Mouse (Mus musculus): ENCODE measurements around the gene Cyp3a13.
"Not testable (repeated sequence)": the region's sequence is repeated elsewhere in the genome, so short reads cannot be mapped to it uniquely, and the experiment has no call there.

The Cyp3a13 gene

GRCm38 (mm10) chr5:137871644-137872380 lies 49.6 kb downstream of the Cyp3a13 start, which contains the start of gene Pilrb2:
Gene Pilrb2, minus strand, starts transcription at chr5:137871815.
- DNase-seq: not testable (repeated sequence)

- not testable (repeated sequence) for DNase-seq
These were observed 52.8 kb downstream of the Cyp3a13 start for GRCm38 (mm10) chr5:137868600-137868999.

DNA sequence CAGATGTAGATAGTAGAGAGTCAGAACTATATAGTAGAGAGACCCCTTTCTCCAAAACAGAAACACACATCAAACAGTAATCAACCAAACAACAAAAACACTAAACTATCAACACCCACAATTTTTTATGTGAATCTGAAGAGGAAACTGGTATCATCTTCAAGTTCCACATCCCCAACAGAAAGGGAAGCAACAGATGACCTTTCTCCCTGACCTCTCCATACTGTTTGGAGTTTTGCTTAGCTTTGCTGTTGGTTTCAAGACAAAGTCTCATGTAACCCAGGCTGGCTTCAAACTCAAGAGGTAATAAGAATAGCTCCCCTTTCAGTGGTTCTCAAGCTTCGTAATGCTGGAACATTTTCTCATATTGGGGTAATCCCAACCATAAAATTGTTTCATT lies 57.4 kb downstream of the Cyp3a13 start:
- not testable (repeated sequence) for DNase-seq

DNA sequence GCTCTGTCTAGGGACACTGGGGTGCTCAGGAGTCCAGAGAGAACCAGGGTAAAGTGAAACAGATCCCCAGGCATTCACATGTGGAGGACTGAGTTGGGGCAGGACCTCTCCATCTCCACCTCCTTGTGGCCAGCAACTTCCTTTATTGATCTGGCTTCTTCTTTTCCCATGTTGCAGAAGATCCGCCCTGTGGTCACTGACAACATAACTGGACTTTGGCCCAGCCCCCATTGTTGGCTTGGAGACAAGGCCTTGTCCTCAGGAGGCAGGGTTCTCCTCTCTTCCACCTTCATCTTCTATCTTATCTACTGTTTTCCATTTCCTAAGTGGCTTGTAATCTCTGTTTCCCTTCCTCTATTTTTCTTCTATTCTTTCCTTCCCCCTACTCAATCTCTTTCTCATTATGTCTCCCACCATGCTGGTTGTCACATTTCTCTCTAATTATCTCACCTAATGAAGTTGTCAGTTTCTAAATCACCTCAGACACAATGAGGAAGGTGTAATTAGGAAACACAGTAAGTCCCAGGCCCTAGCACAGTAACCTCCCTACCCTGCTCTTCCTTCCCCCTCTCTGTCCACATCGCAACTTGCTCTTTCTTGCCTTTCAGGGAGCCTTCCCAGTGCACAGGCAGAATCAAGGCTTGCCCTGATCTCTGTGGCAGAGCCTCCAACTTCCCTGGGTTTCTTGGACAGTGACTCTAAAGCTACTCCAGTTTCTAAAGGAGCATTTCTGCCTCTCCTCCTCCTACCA lies 63.3 kb downstream of the Cyp3a13 start, which contains the start of gene Pilrb1:
Gene Pilrb1, minus strand, starts transcription at position 147 of the 751 bp plus-strand sequence.
- DNase-seq: not testable (repeated sequence)

GRCm38 (mm10) chr5:137856870-137857269 lies 64.5 kb downstream of the Cyp3a13 start:
- DNase-seq: not testable (repeated sequence)

- not testable (repeated sequence) for DNase-seq
These were observed 66.5 kb downstream of the Cyp3a13 start for GRCm38 (mm10) chr5:137854907-137855306.

- DNase-seq: not testable (repeated sequence)
These were observed 71.1 kb downstream of the Cyp3a13 start for GRCm38 (mm10) chr5:137850313-137850712.

All from cerebellum, adult 11-12 months (tissue).